Mouse (Mus musculus) kidney, embryonic 14.5 days (tissue): ENCODE data around the gene Bnip1. TPM values are rescaled to one million over a fixed set of nuclear protein-coding genes. Genes with fewer than 3 reads are reported as not detected.

Source experiments
- ATAC-seq: fragments of 200-750 bp; cut with Nextera tagmentation; 2 replicates; pipeline ENCODE4 v1.8.0; 2017; ENCODE audit warnings: moderate number of reproducible peaks, mild to moderate bottlenecking, moderate TSS enrichment, moderate library complexity; ENCODE audit not compliant: low FRiP score, low TSS enrichment
- H3K27ac ChIP-seq: fragments of 300-500 bp; sonication (generic); 2 replicates; pipeline ENCODE4 v1.5.1; 2014; ENCODE audit warnings: low read depth, mild to moderate bottlenecking, low read length, moderate library complexity, mixed read lengths
- H3K27me3 ChIP-seq: fragments of 300-500 bp; sonication (generic); 2 replicates; pipeline ENCODE4 v1.6.1; 2014; ENCODE audit warnings: mild to moderate bottlenecking, low read length; ENCODE audit not compliant: control insufficient read depth, insufficient read depth
- H3K36me3 ChIP-seq: fragments of 300-500 bp; sonication (generic); 2 replicates; pipeline ENCODE4 v1.6.1; 2014; ENCODE audit warnings: low read length, mixed read lengths; ENCODE audit not compliant: control insufficient read depth, insufficient read depth
- H3K4me1 ChIP-seq: fragments of 300-500 bp; sonication (generic); 2 replicates; pipeline ENCODE4 v1.6.1; 2014; ENCODE audit warnings: low read length, mixed read lengths; ENCODE audit not compliant: control insufficient read depth, insufficient read depth
- H3K4me2 ChIP-seq: fragments of 300-500 bp; sonication (generic); replicated peaks from 2 replicates; pipeline ENCODE4 v1.6.1; 2014; ENCODE audit warnings: low read depth, mild to moderate bottlenecking, low read length
- H3K4me3 ChIP-seq: fragments of 300-500 bp; sonication (generic); 2 replicates; pipeline ENCODE4 v1.5.1; 2014; ENCODE audit warnings: mild to moderate bottlenecking, low read length
- H3K9ac ChIP-seq: fragments of 300-500 bp; sonication (generic); 2 replicates; pipeline ENCODE4 v1.6.1; 2014; ENCODE audit warnings: low read depth, mild to moderate bottlenecking, low read length, moderate library complexity
- H3K9me3 ChIP-seq: fragments of 300-500 bp; sonication (generic); 2 replicates; pipeline ENCODE4 v1.6.1; 2016; ENCODE audit warnings: low read length; ENCODE audit not compliant: control insufficient read depth
- WGBS: fragments of 180-500 bp; shearing (Covaris S2); extraction: QIAGEN DNeasy Blood & Tissue Kit; methylation state at CpG from one replicate; pipeline ENCODE4 v1.1.7; 2014; 5-methylcytosine and 5-hydroxymethylcytosine counted together
- polyA plus RNA-seq: library from polyadenylated mRNA; unstranded; fragments of >200 nt; fragmentation: Nextera tagmentation; extraction: Ambion mirVana; gene quantifications from 2 replicates; pipeline ENCODE4 v1.2.1, GENCODE M21; 2014

The Bnip1 gene
- polyA plus RNA-seq, 1 experiment from 2014 or later = 50.4 TPM

DNA sequence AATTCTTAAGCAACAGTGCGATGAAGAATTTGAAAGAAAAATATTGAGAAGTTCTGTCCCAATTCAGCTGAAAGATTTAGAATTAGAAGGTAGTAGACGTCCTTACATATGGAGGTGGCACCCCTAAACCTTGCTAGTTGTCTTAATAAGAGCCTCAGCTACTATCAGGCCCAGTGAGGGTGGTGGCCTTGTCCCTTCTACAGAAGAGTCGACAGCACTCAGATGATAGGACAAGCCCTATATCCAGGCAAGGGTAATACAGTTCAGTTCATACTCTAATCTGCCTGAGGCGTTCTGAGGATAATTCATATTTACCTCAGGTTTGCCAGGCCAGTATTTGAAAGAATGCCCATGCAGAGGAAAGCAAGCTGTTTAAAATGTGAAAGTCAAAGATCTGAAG is 2.9 kb upstream of the Bnip1 start:
- no peaks in the 10 kb centered on the region for H3K36me3 ChIP-seq
- H3K27me3 ChIP-seq = no peaks in the 10 kb centered on the region
- H3K4me3 ChIP-seq = no peak overlapping the region
- no peak overlapping the region for H3K4me2 ChIP-seq
- no peak overlapping the region for H3K9ac ChIP-seq
- no peak for ATAC-seq
- WGBS = 90% methylated on average over 4 of the region's 4 CpGs
- H3K27ac ChIP-seq = no peak overlapping the region
- peaks cover 7% of the 10 kb centered on the region; the same call in 1 of the 2 replicates for H3K4me1 ChIP-seq
- H3K9me3 ChIP-seq = no peaks in the 10 kb centered on the region

DNA sequence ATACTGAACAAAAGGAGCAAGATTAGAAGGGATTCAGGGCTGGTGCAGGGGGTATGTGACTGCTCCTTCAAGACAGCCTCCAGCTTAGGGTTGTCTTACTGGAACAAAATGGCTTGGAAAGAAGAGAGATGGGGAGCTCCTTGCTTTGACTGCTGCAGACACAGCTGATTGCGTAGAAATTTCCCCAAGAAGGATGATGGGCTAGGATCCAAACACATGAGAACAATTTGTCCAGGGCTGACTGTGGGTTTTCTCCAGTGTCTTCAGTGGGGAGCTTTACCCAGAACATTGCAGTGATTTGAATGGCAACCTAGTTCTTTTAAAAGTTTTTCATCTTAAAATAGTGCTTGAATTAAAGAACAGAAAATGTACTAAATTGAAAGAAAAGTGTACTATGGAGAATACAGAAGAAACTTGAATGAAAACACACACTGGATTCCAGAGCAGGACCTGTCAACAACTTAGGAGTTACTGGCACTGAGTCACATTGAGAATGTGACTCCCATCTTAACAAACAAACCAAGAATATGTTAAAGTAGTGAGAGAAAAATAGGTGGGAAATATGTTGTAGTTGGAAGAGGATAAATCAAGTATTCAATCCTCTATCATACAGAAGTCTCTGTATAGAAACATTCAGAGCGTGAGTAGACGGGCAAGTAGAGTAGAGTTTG is 2.3 kb upstream of the Bnip1 start:
- no peak overlapping the region for H3K27ac ChIP-seq
- H3K4me1 ChIP-seq = peaks cover 7% of the 10 kb centered on the region; the same call in 1 of the 2 replicates
- no peaks in the 10 kb centered on the region for H3K9me3 ChIP-seq
- no peak for ATAC-seq
- no peaks in the 10 kb centered on the region for H3K27me3 ChIP-seq
- no peak overlapping the region for H3K4me3 ChIP-seq
- H3K9ac ChIP-seq = no peak overlapping the region
- H3K4me2 ChIP-seq = no peak overlapping the region
- no peaks in the 10 kb centered on the region for H3K36me3 ChIP-seq
- 92% methylated on average over 3 of the region's 3 CpGs for WGBS

DNA sequence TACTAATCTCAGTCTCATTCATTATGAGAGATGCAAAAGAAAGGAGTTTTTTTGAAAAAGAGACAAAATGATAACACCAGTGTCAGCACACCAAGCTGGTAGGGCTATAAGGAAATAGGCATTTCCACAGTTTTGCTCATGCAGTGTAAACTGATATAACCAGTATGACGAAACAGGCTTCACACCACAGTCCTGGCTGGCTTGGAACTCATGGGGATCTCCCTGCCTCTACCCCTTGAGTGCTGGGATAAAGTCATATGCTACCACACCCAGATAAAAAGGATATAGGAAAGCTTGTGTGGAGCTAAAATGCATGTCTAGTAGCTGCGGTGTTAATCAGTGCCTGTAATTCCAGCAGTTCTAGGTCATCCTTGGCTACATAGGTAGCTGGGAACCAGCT is 1.4 kb upstream of the Bnip1 start:
- H3K9me3 ChIP-seq = no peaks in the 10 kb centered on the region
- no peak overlapping the region for H3K27ac ChIP-seq
- H3K4me2 ChIP-seq = no peak overlapping the region
- ATAC-seq = no peak
- no peak overlapping the region for H3K4me3 ChIP-seq
- H3K36me3 ChIP-seq = peaks cover 6% of the 10 kb centered on the region
- peaks cover 7% of the 10 kb centered on the region; the same call in 1 of the 2 replicates for H3K4me1 ChIP-seq
- H3K27me3 ChIP-seq = no peaks in the 10 kb centered on the region
- WGBS = 98% methylated on average over 2 of the region's 2 CpGs
- no peak overlapping the region for H3K9ac ChIP-seq

DNA sequence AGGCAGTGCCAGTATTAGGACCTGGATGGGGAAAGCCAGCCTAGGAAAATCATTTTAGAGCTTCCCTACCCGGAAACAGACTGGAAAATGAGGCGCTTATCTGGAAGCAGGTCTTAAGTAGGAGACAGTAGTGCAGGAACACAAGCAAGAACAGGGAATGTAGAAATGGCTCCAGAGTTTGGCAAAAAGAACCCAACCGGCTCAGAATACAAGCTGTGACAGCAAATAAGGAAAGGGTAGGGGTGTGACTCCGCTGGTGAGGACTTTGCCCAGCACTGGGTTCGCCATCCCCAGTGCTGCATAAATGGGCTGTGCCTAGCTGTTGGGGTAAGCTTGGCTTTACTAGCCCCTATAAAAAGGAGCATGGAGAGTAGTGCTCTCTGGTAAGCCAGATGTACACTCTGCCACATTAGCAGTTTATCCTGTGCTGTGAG is 761 bp downstream of the Bnip1 start:
- WGBS = 14% methylated on average over 5 of the region's 5 CpGs
- H3K36me3 ChIP-seq = peaks cover 20% of the 10 kb centered on the region
- peak overlapping the region; percentile 54 for H3K4me3 ChIP-seq
- H3K27me3 ChIP-seq = no peaks in the 10 kb centered on the region
- peak overlapping the region; percentile 58 for H3K4me2 ChIP-seq
- no peaks in the 10 kb centered on the region for H3K9me3 ChIP-seq
- 0 out of 2 replicates have a peak, but pooled peaks have one; percentile 41 for ATAC-seq
- peak overlapping the region; percentile 95 for H3K27ac ChIP-seq
- H3K9ac ChIP-seq = peak overlapping the region; percentile 69
- peaks cover 7% of the 10 kb centered on the region; the same call in 1 of the 2 replicates for H3K4me1 ChIP-seq

DNA sequence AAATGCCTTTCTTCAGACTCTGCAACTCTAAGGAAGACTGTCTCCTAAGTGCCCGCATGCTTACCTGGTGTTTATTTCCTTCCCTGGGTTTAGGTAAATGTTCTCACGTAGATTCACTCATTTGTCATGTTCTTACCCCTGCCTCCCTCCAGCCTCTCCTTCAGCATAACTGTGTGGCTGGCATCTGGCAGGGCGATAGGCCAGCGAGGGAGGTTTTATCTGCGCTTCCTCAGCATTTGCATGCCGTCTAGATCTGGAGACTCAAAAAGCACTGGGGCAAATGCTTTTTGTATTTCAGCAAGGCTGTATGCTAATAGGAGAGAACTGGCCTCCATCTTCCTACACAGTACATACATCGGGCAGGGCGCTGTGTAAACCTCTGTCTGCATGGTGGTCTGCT is 3.7 kb downstream of the Bnip1 start:
- no peak overlapping the region for H3K4me3 ChIP-seq
- H3K4me1 ChIP-seq = peaks cover 7% of the 10 kb centered on the region; the same call in 1 of the 2 replicates
- no peak overlapping the region for H3K4me2 ChIP-seq
- H3K9ac ChIP-seq = no peak overlapping the region
- 94% methylated on average over 8 of the region's 8 CpGs for WGBS
- no peaks in the 10 kb centered on the region for H3K27me3 ChIP-seq
- no peak for ATAC-seq
- H3K27ac ChIP-seq = no peak overlapping the region
- peaks cover 41% of the 10 kb centered on the region for H3K36me3 ChIP-seq
- no peaks in the 10 kb centered on the region for H3K9me3 ChIP-seq

DNA sequence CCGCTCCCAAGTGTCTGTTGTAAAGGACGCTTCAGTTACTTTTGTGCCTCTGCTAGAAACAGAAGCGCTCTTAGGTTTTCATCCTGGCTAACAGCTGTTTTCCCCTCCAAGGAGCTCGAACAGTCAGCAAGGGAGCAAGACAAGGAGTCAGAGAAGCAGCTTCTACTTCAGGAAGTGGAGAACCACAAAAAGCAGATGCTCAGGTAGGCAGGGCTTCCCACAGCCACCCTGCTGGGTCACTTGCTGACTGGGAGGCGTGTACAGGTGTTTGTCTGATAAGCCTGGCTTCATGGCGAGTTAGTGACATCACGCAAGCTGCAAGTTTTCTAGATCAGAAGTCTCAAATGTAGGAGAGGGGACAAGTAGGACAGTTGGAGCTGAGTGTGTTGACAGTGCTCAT is 5.7 kb downstream of the Bnip1 start:
- WGBS = 94% methylated on average over 7 of the region's 7 CpGs
- peaks cover 61% of the 10 kb centered on the region for H3K36me3 ChIP-seq

DNA sequence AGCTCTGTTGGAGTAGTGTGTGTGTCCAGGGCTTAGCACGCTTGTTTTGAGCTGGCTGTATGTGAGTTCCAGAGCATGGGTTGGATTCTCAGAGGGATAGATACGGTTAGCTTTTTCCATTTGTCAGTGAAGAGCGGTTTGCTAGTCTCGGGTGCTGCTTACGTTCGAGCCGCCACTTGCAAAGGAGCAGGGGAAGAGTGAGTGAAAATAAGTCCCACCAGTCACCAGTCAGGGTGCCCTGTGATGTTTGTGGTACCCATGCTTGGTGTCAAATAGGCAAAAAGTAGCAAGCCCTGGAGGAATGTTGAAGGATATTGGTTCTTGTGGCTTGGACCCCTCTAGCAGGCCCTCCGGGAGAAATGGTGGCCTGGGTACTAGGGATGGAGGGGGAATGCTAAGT is 8.1 kb downstream of the Bnip1 start:
- 95% methylated on average over 8 of the region's 8 CpGs for WGBS
- H3K9me3 ChIP-seq = no peaks in the 10 kb centered on the region
- H3K27ac ChIP-seq = no peak overlapping the region
- no peak for ATAC-seq
- peaks cover 77% of the 10 kb centered on the region for H3K36me3 ChIP-seq
- no peak overlapping the region for H3K9ac ChIP-seq
- no peaks in the 10 kb centered on the region for H3K27me3 ChIP-seq
- H3K4me3 ChIP-seq = no peak overlapping the region
- no peaks in the 10 kb centered on the region for H3K4me1 ChIP-seq
- no peak overlapping the region for H3K4me2 ChIP-seq

More for the DNA sequence above, 5.7 kb downstream of the Bnip1 start:
- Histone ChIP-seq H3K9ac (no peak overlapping the region), H3K9me3 (no peaks in the 10 kb centered on the region), H3K4me2 (no peak overlapping the region), H3K4me1 (peaks cover 6% of the 10 kb centered on the region; the same call in 1 of the 2 replicates), H3K4me3 (no peak overlapping the region), H3K27ac (no peak overlapping the region), H3K27me3 (no peaks in the 10 kb centered on the region)
- ATAC-seq = no peak

DNA sequence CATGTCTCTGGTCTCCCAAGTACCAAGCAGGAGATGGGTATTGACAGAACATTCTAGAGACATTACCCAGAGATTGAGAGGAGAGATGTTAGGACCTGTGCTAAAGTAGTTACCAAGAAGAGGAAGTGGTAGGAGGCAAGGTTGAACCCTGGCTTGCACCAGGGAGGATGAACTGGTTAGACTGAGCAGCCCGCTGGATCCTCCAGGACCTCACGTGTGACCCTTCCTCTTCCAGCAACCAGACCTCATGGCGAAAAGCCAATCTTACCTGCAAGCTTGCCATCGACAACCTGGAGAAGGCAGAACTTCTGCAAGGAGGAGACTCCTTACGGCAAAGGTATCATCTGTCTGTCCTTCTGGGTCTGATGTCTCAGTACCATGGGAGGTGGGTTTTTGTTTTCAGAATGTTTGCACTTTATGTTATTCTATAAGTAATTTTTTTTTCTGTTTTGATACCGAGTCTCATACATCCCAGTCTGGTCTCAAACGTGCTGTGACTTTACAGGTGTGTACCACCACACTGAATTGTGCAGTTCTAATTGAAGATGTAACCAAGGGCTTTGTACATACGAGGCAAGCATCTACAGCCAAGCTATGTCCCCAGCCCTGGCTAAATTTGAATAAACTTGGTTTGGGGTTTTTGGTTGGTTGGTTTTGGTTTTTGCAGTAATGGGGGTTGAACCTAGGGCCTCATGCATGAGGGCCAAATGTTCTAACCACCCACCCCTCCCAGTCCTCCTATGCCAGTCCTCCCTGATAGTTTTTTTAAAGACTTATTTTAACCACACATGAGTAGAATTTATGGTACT is 8.8 kb downstream of the Bnip1 start:
- WGBS = 91% methylated on average over 8 of the region's 8 CpGs

More for the DNA sequence above, 8.8 kb downstream of the Bnip1 start:
- ATAC-seq = no peak
- Histone ChIP-seq H3K4me2 (no peak overlapping the region), H3K9ac (no peak overlapping the region), H3K27me3 (no peaks in the 10 kb centered on the region), H3K27ac (no peak overlapping the region), H3K36me3 (peaks cover 72% of the 10 kb centered on the region), H3K4me1 (no peaks in the 10 kb centered on the region), H3K9me3 (no peaks in the 10 kb centered on the region), H3K4me3 (no peak overlapping the region)
